Mouse (Mus musculus) MEL (cell line): ENCODE data around the gene Fam53b.

Experiments used
- CTCF ChIP-seq, 3 experiments: IDR thresholded peaks in 2 of 3; conservative IDR thresholded peaks in 1 of 3; 2 replicates each; pipeline ENCODE4 v1.5.1; 2011 to 2012; ENCODE audit warnings: low read length in 3 of 3, low read depth in 2 of 3, mild to moderate bottlenecking in 2 of 3, improper control_type of control experiment in 1 of 3, inconsistent platforms in 1 of 3, mixed read lengths in 1 of 3, moderate library complexity in 1 of 3; ENCODE audit not compliant: control insufficient read depth in 1 of 3, insufficient read depth in 1 of 3, poor library complexity in 1 of 3, severe bottlenecking in 1 of 3
- EP300 ChIP-seq, 2 experiments: IDR thresholded peaks; 2 replicates each; pipeline ENCODE4 v1.6.1; 2011; ENCODE audit warnings: improper control_type of control experiment in 2 of 2, low read length in 2 of 2, low read depth in 1 of 2, mild to moderate bottlenecking in 1 of 2
- ETS1 ChIP-seq: IDR thresholded peaks from 2 replicates; pipeline ENCODE4 v1.6.1; 2012; ENCODE audit warnings: low read depth, mild to moderate bottlenecking, inconsistent platforms, low read length, improper control_type of control experiment, moderate library complexity
- POLR2A ChIP-seq, 2 experiments: IDR thresholded peaks; 2 replicates each; pipeline ENCODE4 v1.6.1; 2011 to 2012; ENCODE audit warnings: low read length in 2 of 2, mild to moderate bottlenecking in 2 of 2, control low read depth in 1 of 2, improper control_type of control experiment in 1 of 2, low read depth in 1 of 2, moderate library complexity in 1 of 2; ENCODE audit not compliant: control insufficient read depth in 1 of 2, insufficient read depth in 1 of 2, poor library complexity in 1 of 2
- POLR2AphosphoS2 ChIP-seq: IDR thresholded peaks from 2 replicates; pipeline ENCODE4 v1.6.1; 2011; ENCODE audit warnings: low read length, improper control_type of control experiment
- UBTF ChIP-seq: IDR thresholded peaks from 2 replicates; pipeline ENCODE4 v1.6.1; 2012; ENCODE audit warnings: low read depth, mild to moderate bottlenecking, inconsistent platforms, low read length, improper control_type of control experiment, moderate library complexity, borderline replicate concordance; ENCODE audit not compliant: insufficient read depth

DNA sequence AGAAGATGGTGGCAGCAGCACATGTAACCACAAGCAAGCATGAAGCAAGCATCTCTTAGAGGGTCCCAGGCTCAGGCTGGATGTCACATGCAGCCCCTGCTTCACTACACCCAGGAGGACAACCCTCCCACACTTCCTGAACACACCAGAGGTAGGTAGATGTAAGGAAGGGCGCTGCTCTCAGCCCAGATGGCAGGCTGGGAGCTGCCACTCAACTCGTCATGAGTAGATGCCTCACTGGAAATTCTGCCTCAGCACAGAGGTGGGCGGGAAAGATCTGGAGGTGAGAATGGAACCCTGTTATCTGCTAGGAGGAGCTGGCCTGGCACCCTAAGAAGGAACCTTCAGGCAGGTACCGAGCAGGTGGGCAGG is 45.7 kb downstream of the Fam53b start:
- TF ChIP-seq CTCF (IDR thresholded peaks at IDR 0.05 in 2 of 3, conservative IDR thresholded peaks at IDR 0.05 in 1 of 3; ENCODE audit: control insufficient read depth in 1 of 3, insufficient read depth in 1 of 3, low read depth in 2 of 3, low read length in 3 of 3, poor library complexity in 1 of 3, severe bottlenecking in 1 of 3) (no peak), ETS1 (no peak), EP300 (IDR thresholded peaks at IDR 0.05; ENCODE audit: low read depth in 1 of 2, low read length in 2 of 2) (no peak), POLR2A (IDR thresholded peaks at IDR 0.05; ENCODE audit: control insufficient read depth in 1 of 2, insufficient read depth in 1 of 2, low read depth in 1 of 2, low read length in 2 of 2, poor library complexity in 1 of 2) (no peak), UBTF (no peak), POLR2AphosphoS2 (no peak)
